Mouse (Mus musculus) spleen, postnatal 0 days (tissue): ENCODE results near the gene Prss32. TPM values are rescaled to one million over a fixed set of nuclear protein-coding genes. Genes with fewer than 3 reads are reported as not detected.

ENCODE experiments used
- polyA plus RNA-seq: library from polyadenylated mRNA; unstranded; fragments of >200 nt; fragmentation: Nextera tagmentation; extraction: Ambion mirVana; gene quantifications from 2 replicates; pipeline ENCODE4 v1.2.1, GENCODE M21; 2015

The Prss32 gene
- not detected in 2 replicates for polyA plus RNA-seq

DNA sequence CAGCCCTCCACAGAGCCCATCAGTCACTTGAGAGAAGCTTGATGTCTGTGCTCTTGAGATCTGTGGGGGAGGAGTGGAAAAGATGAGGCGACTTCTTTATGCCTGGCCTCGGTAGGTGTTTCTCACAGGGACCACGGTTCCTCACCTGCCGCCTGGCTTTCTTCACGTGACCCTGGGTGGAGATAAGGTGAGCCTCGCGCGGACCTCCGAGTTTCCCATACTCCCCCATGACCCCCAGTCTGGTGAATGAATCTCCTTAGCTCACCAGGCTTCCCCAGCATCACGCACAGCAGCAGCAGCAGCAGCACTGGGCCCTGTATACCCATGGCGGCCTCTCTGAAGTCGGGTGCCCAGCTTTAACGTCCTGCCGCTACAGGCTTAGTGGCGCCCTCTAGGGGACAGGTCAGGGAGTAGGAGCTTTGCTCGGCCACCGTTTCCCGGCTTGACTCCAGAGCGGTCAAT, at the start of gene Prss32, which contains the start of gene Prss41:
Gene Prss32 (plus strand): TSS at position 44 of the 462 bp plus-strand sequence.
Gene Prss41 (minus strand): TSS at position 361 of the 462 bp plus-strand sequence.

DNA sequence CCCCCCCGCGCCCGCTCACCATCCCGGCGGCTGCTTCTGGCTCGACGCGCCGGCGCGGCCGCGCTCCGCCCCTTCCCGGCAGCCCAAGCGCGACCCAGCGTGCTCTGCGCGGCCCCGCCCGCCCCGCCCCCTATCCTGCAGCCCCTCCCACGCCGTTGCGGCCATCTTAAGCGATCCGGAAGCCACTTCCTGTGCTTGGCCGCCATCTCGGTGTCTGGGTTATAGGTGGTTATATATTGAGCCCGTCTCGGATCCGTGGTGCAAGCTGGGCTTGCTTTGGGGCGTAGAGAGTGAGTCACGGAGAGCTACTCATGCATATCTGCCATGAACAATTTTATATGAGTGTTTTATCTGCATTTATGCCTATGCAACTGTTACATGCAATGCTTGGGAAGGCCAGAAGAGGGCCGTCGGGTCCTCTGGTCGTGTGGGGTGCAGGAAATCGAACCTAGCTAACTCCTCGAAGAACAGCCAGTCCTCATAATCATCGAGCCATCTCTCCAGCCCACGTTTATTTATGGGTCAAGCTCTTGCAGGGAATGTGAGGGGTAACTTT, 14.5 kb upstream of the Prss32 start, which contains the start of gene Elob:
Gene Elob (minus strand): TSS at position 73 of the 556 bp plus-strand sequence.

DNA sequence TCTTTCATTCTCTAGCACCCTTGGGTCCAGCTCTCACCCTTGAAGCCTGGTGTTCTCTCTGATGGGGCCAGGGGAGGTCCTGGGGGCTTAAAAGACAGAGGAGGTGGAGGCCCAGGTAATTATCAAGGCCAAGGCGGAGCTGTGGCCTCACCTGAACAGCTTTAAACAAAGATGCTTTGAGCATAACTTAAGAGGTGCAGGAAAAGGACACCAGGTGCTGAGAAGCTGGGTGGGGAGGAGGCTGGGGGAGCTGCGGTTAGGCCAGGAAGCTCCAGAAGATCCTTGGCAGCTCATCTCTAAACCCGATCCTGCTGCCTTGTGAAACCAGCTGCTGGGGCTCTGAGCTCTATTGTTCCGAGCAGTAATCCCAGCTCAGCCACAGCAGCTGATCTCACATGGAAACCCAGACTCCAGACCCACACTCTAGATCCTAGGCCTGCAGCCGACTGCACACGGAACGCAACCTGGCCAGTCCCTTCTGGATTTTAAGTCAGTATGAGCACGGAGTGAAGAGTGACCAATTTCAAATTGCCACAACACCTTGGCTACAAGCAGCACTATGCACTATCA, 7.6 kb upstream of the Prss32 start, which contains the start of gene Prss33:
Gene Prss33 (minus strand): TSS at position 51 of the 570 bp plus-strand sequence.

DNA sequence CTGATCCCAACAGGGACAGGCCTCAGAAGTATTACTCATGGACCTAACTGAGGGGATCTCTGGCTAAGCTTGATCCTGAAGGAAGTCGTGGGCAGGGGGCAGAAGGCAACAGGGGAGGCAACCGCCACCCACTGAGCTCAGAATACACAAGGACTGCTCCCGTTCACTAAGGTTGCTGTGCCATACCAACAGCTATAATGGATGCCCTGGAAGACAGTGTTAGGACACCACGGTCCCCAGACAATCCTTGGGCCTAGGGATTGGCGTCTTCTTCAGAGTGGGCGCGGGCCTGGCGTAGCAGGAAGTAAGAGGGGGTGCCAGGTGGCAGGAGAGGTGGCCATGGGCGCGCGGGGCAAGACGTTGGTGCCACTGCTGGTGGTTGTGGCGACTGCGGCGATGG, 24.1 kb downstream of the Prss32 start, which contains the start of gene Prss21:
Gene Prss21 (plus strand): TSS at position 301 of the 400 bp plus-strand sequence.

DNA sequence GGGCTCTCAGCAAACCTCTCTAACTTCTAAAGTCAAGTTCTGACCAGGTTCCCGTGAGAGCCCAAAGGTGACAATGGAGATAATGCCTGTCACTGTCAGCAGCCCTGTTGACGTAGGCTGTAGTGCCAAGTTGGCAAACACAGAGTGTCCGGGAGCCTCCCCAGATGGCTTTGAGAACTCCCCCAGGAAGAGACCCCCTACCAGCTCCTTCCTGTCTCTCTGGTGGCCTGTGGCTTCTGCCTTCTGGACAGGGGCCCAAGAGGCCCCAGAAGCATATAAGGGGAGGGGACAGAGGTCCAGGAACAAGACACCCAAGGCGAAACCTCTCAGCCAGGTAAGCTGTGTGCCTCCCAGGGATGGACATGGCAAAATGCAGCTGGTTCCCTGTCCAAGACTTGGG, 36.9 kb downstream of the Prss32 start, which contains the start of the genes Dcpp1 and Dcpp2:
Gene Dcpp1 (plus strand): TSS at position 301 of the 400 bp plus-strand sequence.
Gene Dcpp2 (plus strand): TSS at position 305 of the 400 bp plus-strand sequence.

Other genes starting within 250 kb of the Prss32 start
- 1.9 and 2.2 TPM in 2 replicates for gene Zfp13, start 244.4 kb upstream of the Prss32 start, polyA plus RNA-seq
- not detected in 2 replicates for gene Zscan10, start 243.0 kb upstream of the Prss32 start, polyA plus RNA-seq
- gene Mmp25, start 198.6 kb upstream of the Prss32 start, polyA plus RNA-seq = 3.0 and 4.4 TPM in 2 replicates
- 0.11 and 0.35 TPM in 2 replicates for gene Bicdl2, start 183.3 kb upstream of the Prss32 start, polyA plus RNA-seq
- 43.1 and 43.5 TPM in 2 replicates for gene Hcfc1r1, start 170.3 kb upstream of the Prss32 start, polyA plus RNA-seq
- gene Thoc6, start 170.0 kb upstream of the Prss32 start, polyA plus RNA-seq = 21.1 and 22.3 TPM in 2 replicates
- gene Tnfrsf12a, start 166.4 kb upstream of the Prss32 start, polyA plus RNA-seq = 3.4 and 4.0 TPM in 2 replicates
- gene Cldn6, start 164.6 kb upstream of the Prss32 start, polyA plus RNA-seq = 0.11 TPM in 1 of 2 replicates, not detected in the other
- gene Cldn9, start 159.8 kb upstream of the Prss32 start, polyA plus RNA-seq = 0.08 TPM in 2 replicates
- 0.11 TPM in 1 of 2 replicates, not detected in the other for gene 1520401A03Rik, start 121.1 kb upstream of the Prss32 start, polyA plus RNA-seq
- 37.2 and 39.2 TPM in 2 replicates for gene Pkmyt1, start 117.5 kb upstream of the Prss32 start, polyA plus RNA-seq
- gene Paqr4, start 103.0 kb upstream of the Prss32 start, polyA plus RNA-seq = 10.5 and 12.2 TPM in 2 replicates
- gene Kremen2, start 98.0 kb upstream of the Prss32 start, polyA plus RNA-seq = not detected in 2 replicates
- gene Flywch1, start 72.3 kb upstream of the Prss32 start, polyA plus RNA-seq = 19.2 and 22.6 TPM in 2 replicates
- gene Flywch2, start 57.8 kb upstream of the Prss32 start, polyA plus RNA-seq = 3.5 and 6.6 TPM in 2 replicates
- 290 and 303 TPM in 2 replicates for gene Srrm2, start 53.3 kb upstream of the Prss32 start, polyA plus RNA-seq
- gene Elob, start 14.7 kb upstream of the Prss32 start, polyA plus RNA-seq = 632 and 659 TPM in 2 replicates
- gene Prss33, start 7.8 kb upstream of the Prss32 start, polyA plus RNA-seq = not detected in 2 replicates
- gene Prss41, start 317 bp downstream of the Prss32 start, polyA plus RNA-seq = not detected in 2 replicates
- gene Prss21, start 24.2 kb downstream of the Prss32 start, polyA plus RNA-seq = not detected in 2 replicates
- gene Dcpp1, start 37.0 kb downstream of the Prss32 start, polyA plus RNA-seq = not detected in 2 replicates
- gene Dcpp2, start 37.0 kb downstream of the Prss32 start, polyA plus RNA-seq = not detected in 2 replicates
- gene Dcpp3, start 73.6 kb downstream of the Prss32 start, polyA plus RNA-seq = not detected in 2 replicates
- not detected in 2 replicates for gene Sbp, start 97.8 kb downstream of the Prss32 start, polyA plus RNA-seq
- gene Sbpl, start 111.4 kb downstream of the Prss32 start, polyA plus RNA-seq = not detected in 2 replicates
- gene Prss30, start 136.7 kb downstream of the Prss32 start, polyA plus RNA-seq = 0.20 and 0.36 TPM in 2 replicates
- not detected in 2 replicates for gene Prss22, start 154.2 kb downstream of the Prss32 start, polyA plus RNA-seq
- not detected in 2 replicates for gene Prss27, start 194.3 kb downstream of the Prss32 start, polyA plus RNA-seq
- 16.6 and 18.2 TPM in 2 replicates for gene Kctd5, start 229.6 kb downstream of the Prss32 start, polyA plus RNA-seq